In the genomic region with DNA sequence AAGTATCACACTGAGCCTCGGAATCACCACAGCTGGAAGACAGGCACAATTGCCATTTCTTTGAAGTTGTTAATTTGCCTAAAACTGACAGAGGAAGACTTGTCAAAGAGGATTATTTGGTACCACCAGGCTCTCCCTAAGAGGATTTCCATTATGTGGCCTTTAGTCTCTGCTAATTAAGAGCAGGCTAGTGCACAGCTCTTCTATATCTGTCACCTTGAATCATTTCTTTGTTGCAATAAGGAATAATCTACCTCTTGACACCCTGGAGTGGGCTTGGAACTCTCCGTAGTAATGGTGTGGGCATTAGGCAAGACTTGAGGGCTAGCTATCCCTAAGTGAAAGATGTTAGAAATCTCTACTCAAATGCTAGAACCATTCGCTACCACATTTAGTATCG, we compare ENCODE assay signal across 17 mouse cellular contexts.
DNase-seq lines count a peak whose midpoint lies in the region; ATAC-seq and TF ChIP-seq lines count a peak whose summit lies in the region.
"Had no signal": no experiment of that assay in that cellular context is flagged by ENCODE, and none has a peak within 500 bp of the region (broad histone marks: within the 10 kb centered on the region; RNA-seq: fewer than 3 reads in every experiment).

No protein-coding gene starts in this region.

- TF ChIP-seq POLR2A in brain, embryonic 14.5 days (IDR thresholded peaks at IDR 0.05; ENCODE audit: borderline replicate concordance, extremely low read depth, insufficient read depth, insufficient read length, poor library complexity, severe bottlenecking) = no peak

- no peak overlapping the region for H3K9ac ChIP-seq in forebrain, embryonic 13.5 days
- H3K9ac ChIP-seq in forebrain, embryonic 16.5 days (replicated peaks; ENCODE audit: low read depth, low read length) = no peak overlapping the region
- H3K9ac ChIP-seq in midbrain, embryonic 14.5 days (replicated peaks; ENCODE audit: low read length) = no peak overlapping the region
- H3K9ac ChIP-seq: embryonic facial prominence, embryonic 13.5 days; hindbrain, embryonic 13.5 days had no signal

- no peaks in the 10 kb centered on the region for H3K4me1 ChIP-seq in forebrain, embryonic 13.5 days
- H3K4me1 ChIP-seq in forebrain, embryonic 16.5 days (replicated peaks; ENCODE audit: control insufficient read depth, insufficient read depth, low read length) = no peaks in the 10 kb centered on the region
- H3K4me1 ChIP-seq in midbrain, embryonic 14.5 days (ENCODE audit: control insufficient read depth, insufficient read depth, low read length) = no peaks in the 10 kb centered on the region
- H3K4me1 ChIP-seq: embryonic facial prominence, embryonic 13.5 days; heart, embryonic 10.5 days; hindbrain, embryonic 13.5 days had no signal

- no peaks in the 10 kb centered on the region for H3K27me3 ChIP-seq in forebrain, embryonic 13.5 days
- H3K27me3 ChIP-seq in forebrain, embryonic 16.5 days (replicated peaks; ENCODE audit: control insufficient read depth, insufficient read depth, low read length) = no peaks in the 10 kb centered on the region
- H3K27me3 ChIP-seq in midbrain, embryonic 14.5 days (ENCODE audit: control insufficient read depth, insufficient read depth, low read length) = no peaks in the 10 kb centered on the region
- H3K27me3 ChIP-seq: embryonic facial prominence, embryonic 13.5 days; hindbrain, embryonic 13.5 days had no signal

- no peak overlapping the region for H3K4me2 ChIP-seq in forebrain, embryonic 13.5 days
- H3K4me2 ChIP-seq in forebrain, embryonic 16.5 days (ENCODE audit: low read length) = no peak overlapping the region
- H3K4me2 ChIP-seq in midbrain, embryonic 14.5 days (ENCODE audit: low read length) = no peak overlapping the region
- H3K4me2 ChIP-seq: embryonic facial prominence, embryonic 13.5 days; hindbrain, embryonic 13.5 days had no signal

- WGBS in forebrain, embryonic 13.5 days = 28% methylated on average over 4 of the region's 4 CpGs
- WGBS in forebrain, embryonic 16.5 days = 26% methylated on average over 4 of the region's 4 CpGs
- 35% methylated on average over 4 of the region's 4 CpGs for WGBS in midbrain, embryonic 14.5 days

- DNase-seq in brain, embryonic 14.5 days (ENCODE audit: low read depth) = peak; percentile 58
- DNase-seq in midbrain, embryonic 14.5 days = peak; percentile 19
- peak; percentile 39 for DNase-seq in retina, postnatal 1 day
- no peak for DNase-seq in B cell, adult 2 months
- DNase-seq: adrenal gland, adult 2 months; adrenal gland, postnatal 25 days; cerebellum, adult 8-10 months; cerebellum, postnatal 14 days; gastrocnemius, postnatal 10 days; heart, postnatal 10 days; heart, postnatal 4 days had no signal

- ATAC-seq in forebrain, embryonic 13.5 days = peak; percentile 30; the same call in 1 of the 2 replicates
- no peak for ATAC-seq in forebrain, embryonic 16.5 days
- ATAC-seq in midbrain, embryonic 14.5 days (ENCODE audit: low FRiP score, low TSS enrichment) = peak; percentile 12; the same call in 1 of the 2 replicates
- ATAC-seq: hindbrain, postnatal 0 days had no signal

- no peak overlapping the region for H3K27ac ChIP-seq in forebrain, embryonic 13.5 days
- H3K27ac ChIP-seq in forebrain, embryonic 16.5 days (ENCODE audit: low read length) = no peak overlapping the region
- H3K27ac ChIP-seq in midbrain, embryonic 14.5 days (replicated peaks; ENCODE audit: low read depth, low read length) = no peak overlapping the region
- H3K27ac ChIP-seq: embryonic facial prominence, embryonic 13.5 days; heart, embryonic 10.5 days; hindbrain, embryonic 13.5 days; hindbrain, postnatal 0 days had no signal

- H3K9me3 ChIP-seq in forebrain, embryonic 13.5 days (replicated peaks) = no peaks in the 10 kb centered on the region
- H3K9me3 ChIP-seq in forebrain, embryonic 16.5 days (ENCODE audit: control insufficient read depth, low read length) = no peaks in the 10 kb centered on the region
- H3K9me3 ChIP-seq in midbrain, embryonic 14.5 days (ENCODE audit: control insufficient read depth, low read length) = no peaks in the 10 kb centered on the region
- H3K9me3 ChIP-seq: embryonic facial prominence, embryonic 13.5 days; heart, embryonic 10.5 days; hindbrain, embryonic 13.5 days had no signal

- no peaks in the 10 kb centered on the region for H3K36me3 ChIP-seq in forebrain, embryonic 13.5 days (ENCODE audit: poor library complexity, severe bottlenecking)
- H3K36me3 ChIP-seq in forebrain, embryonic 16.5 days (ENCODE audit: control insufficient read depth, insufficient read depth) = no peaks in the 10 kb centered on the region
- no peaks in the 10 kb centered on the region for H3K36me3 ChIP-seq in midbrain, embryonic 14.5 days (ENCODE audit: control insufficient read depth, insufficient read depth, low read length)
- H3K36me3 ChIP-seq: embryonic facial prominence, embryonic 13.5 days; heart, embryonic 10.5 days; hindbrain, embryonic 13.5 days had no signal

- no peak overlapping the region for H3K4me3 ChIP-seq in forebrain, embryonic 13.5 days
- no peak overlapping the region for H3K4me3 ChIP-seq in forebrain, embryonic 16.5 days (replicated peaks; ENCODE audit: low read length)
- H3K4me3 ChIP-seq in midbrain, embryonic 14.5 days (replicated peaks; ENCODE audit: low read depth, low read length) = no peak overlapping the region
- H3K4me3 ChIP-seq: embryonic facial prominence, embryonic 13.5 days; heart, embryonic 10.5 days; hindbrain, embryonic 13.5 days had no signal

- no peak for TF ChIP-seq CTCF in brain, embryonic 14.5 days (IDR thresholded peaks at IDR 0.05; ENCODE audit: borderline replicate concordance, extremely low read depth, insufficient read depth, insufficient read length)

Comparison
In these comparisons a context has a peak if more than half of its experiments do, and no peak if none do; other contexts are left out.
1. DNase-seq: peak in brain, embryonic 14.5 days (single experiment), midbrain, embryonic 14.5 days (single experiment) and retina, postnatal 1 day (single experiment); none in B cell, adult 2 months (0 of 2).